Mouse (Mus musculus) neural tube, embryonic 11.5 days (tissue): ENCODE results near the gene Fuom. TPM values are rescaled to one million over a fixed set of nuclear protein-coding genes. Genes with fewer than 3 reads are reported as not detected.
A peak's percentile ranks its signal among the peaks of the same experiment; 100 is the strongest.

Source experiments
- ATAC-seq: fragments of 200-750 bp; cut with Nextera tagmentation; 2 replicates; pipeline ENCODE4 v1.8.0; 2017; ENCODE audit warnings: moderate number of reproducible peaks, mild to moderate bottlenecking, moderate TSS enrichment, moderate library complexity; ENCODE audit not compliant: insufficient read depth, low FRiP score, low TSS enrichment
- DNase-seq: peaks from one replicate; pipeline ENCODE4 v3.0.0-alpha.2; 2015; ENCODE audit warnings: low spot score
- H3K27ac ChIP-seq: fragments of 300-500 bp; sonication (generic); 2 replicates; pipeline ENCODE4 v1.5.1; 2014; ENCODE audit warnings: low read depth, mild to moderate bottlenecking, low read length
- H3K27me3 ChIP-seq: fragments of 300-500 bp; sonication (generic); 2 replicates; pipeline ENCODE4 v1.6.1; 2014; ENCODE audit warnings: mild to moderate bottlenecking, low read length, mixed read lengths; ENCODE audit not compliant: control insufficient read depth, insufficient read depth
- H3K36me3 ChIP-seq: fragments of 300-500 bp; sonication (generic); 2 replicates; pipeline ENCODE4 v1.6.1; 2014; ENCODE audit warnings: mild to moderate bottlenecking, low read length, moderate library complexity, mixed read lengths; ENCODE audit not compliant: control insufficient read depth, insufficient read depth
- H3K4me1 ChIP-seq: fragments of 300-500 bp; sonication (generic); 2 replicates; pipeline ENCODE4 v1.6.1; 2014; ENCODE audit warnings: low read length, mixed read lengths; ENCODE audit not compliant: control insufficient read depth, insufficient read depth
- H3K4me2 ChIP-seq: fragments of 300-500 bp; sonication (generic); 2 replicates; pipeline ENCODE4 v1.6.1; 2014; ENCODE audit warnings: low read depth, mild to moderate bottlenecking, moderate library complexity
- H3K4me3 ChIP-seq: fragments of 300-500 bp; sonication (generic); 2 replicates; pipeline ENCODE4 v1.5.1; 2014; ENCODE audit warnings: low read depth, low read length
- H3K9ac ChIP-seq: fragments of 300-500 bp; sonication (generic); 2 replicates; pipeline ENCODE4 v1.6.1; 2014; ENCODE audit warnings: mild to moderate bottlenecking, low read length
- H3K9me3 ChIP-seq: fragments of 300-500 bp; sonication (generic); 2 replicates; pipeline ENCODE4 v1.6.1; 2016; ENCODE audit warnings: low read length; ENCODE audit not compliant: control insufficient read depth
- WGBS: fragments of 180-500 bp; shearing (Covaris S2); extraction: QIAGEN DNeasy Blood & Tissue Kit; methylation state at CpG from one replicate; pipeline ENCODE4 v1.1.7; 2014; 5-methylcytosine and 5-hydroxymethylcytosine counted together
- polyA plus RNA-seq: library from polyadenylated mRNA; unstranded; fragments of >200 nt; fragmentation: Nextera tagmentation; extraction: Ambion mirVana; gene quantifications from 2 replicates; pipeline ENCODE4 v1.2.1, GENCODE M21; 2014

Fuom gene
- polyA plus RNA-seq, 1 experiment from 2014 or later: 12.8 TPM

DNA sequence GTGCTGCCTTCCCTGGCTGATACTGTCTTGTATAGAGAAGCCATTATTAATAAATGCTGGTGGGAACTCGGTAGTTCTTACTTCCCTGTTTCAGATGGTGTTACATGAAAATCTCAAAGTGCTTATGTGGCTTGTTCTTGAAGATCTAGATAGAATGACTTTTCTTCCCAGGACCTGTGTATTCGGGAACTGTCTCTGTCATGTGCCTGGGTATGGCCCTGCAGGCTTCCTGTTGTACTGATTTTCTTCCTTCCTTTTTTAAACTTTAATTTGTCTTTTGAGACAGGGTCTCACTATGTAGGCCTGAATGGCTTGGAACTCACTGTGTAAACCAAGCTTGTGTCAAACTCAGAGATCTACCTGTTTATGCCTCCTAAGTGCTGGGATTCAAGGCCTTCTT is 25.7 kb upstream of the Fuom start:
- Histone ChIP-seq H3K9ac (no peak overlapping the region), H3K27me3 (no peaks in the 10 kb centered on the region), H3K36me3 (no peaks in the 10 kb centered on the region), H3K4me3 (no peak overlapping the region), H3K27ac (no peak overlapping the region), H3K4me1 (no peaks in the 10 kb centered on the region), H3K9me3 (no peaks in the 10 kb centered on the region), H3K4me2 (no peak overlapping the region)
- DNase-seq (no peak), ATAC-seq (no peak)
- 91% methylated on average over 2 of the region's 2 CpGs for WGBS

- no peak for DNase-seq
- no peak overlapping the region for H3K4me3 ChIP-seq
- WGBS: 90% methylated on average over 3 of the region's 3 CpGs
- no peaks in the 10 kb centered on the region for H3K27me3 ChIP-seq
- H3K27ac ChIP-seq: no peak overlapping the region
- ATAC-seq: no peak
- H3K9me3 ChIP-seq: no peaks in the 10 kb centered on the region
- no peak overlapping the region for H3K9ac ChIP-seq
- H3K4me2 ChIP-seq: no peak overlapping the region
- no peaks in the 10 kb centered on the region for H3K36me3 ChIP-seq
- H3K4me1 ChIP-seq: no peaks in the 10 kb centered on the region
Measured at GRCm38 (mm10) chr7:140126934-140127333, 24.7 kb upstream of the Fuom start.

DNA sequence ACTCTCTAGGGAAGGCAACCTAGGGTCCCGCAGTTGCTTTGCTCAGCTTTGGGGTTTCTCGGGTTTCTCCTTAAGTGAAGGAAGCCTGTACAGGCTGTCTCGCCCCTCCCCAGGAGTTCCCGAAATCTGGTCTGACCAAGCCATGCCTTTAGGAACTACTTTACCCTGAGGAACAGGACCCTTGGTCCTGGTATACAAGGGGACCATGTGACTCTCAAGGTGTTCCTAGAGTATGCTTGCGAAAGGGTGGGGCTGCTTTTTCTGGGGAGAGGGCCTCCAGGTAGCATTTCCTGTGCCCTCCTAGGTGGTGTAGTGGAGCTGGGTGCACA is 23.7 kb upstream of the Fuom start:
- no peak overlapping the region for H3K27ac ChIP-seq
- 13% methylated on average over 5 of the region's 5 CpGs for WGBS
- DNase-seq: no peak

GRCm38 (mm10) chr7:140125278-140126021 is 23.2 kb upstream of the Fuom start:
- no peaks in the 10 kb centered on the region for H3K36me3 ChIP-seq
- ATAC-seq (peak; percentile 95), DNase-seq (peak; percentile 93)
- no peak overlapping the region for H3K27ac ChIP-seq
- H3K4me2 ChIP-seq: peak overlapping the region; percentile 76
- H3K27me3 ChIP-seq: no peaks in the 10 kb centered on the region
- peak overlapping the region; percentile 69 for H3K4me3 ChIP-seq
- H3K4me1 ChIP-seq: no peaks in the 10 kb centered on the region
- H3K9me3 ChIP-seq: no peaks in the 10 kb centered on the region
- WGBS: 1% methylated on average over 40 of the region's 40 CpGs
- H3K9ac ChIP-seq: peak overlapping the region; percentile 76

More for the DNA sequence above, 23.7 kb upstream of the Fuom start:
- Histone ChIP-seq H3K9ac (peak overlapping the region; percentile 76), H3K4me1 (no peaks in the 10 kb centered on the region), H3K4me2 (peak overlapping the region; percentile 76), H3K9me3 (no peaks in the 10 kb centered on the region), H3K36me3 (no peaks in the 10 kb centered on the region), H3K4me3 (peak overlapping the region; percentile 69), H3K27me3 (no peaks in the 10 kb centered on the region)
- peak; percentile 14; the same call in 1 of the 2 replicates for ATAC-seq

- Histone ChIP-seq H3K4me3 (no peak overlapping the region), H3K27ac (no peak overlapping the region), H3K9me3 (no peaks in the 10 kb centered on the region), H3K4me2 (no peak overlapping the region), H3K36me3 (no peaks in the 10 kb centered on the region), H3K27me3 (no peaks in the 10 kb centered on the region), H3K9ac (no peak overlapping the region), H3K4me1 (no peaks in the 10 kb centered on the region)
- ATAC-seq (no peak), DNase-seq (no peak)
- WGBS: 92% methylated on average over 1 of the region's 1 CpGs
Measured at GRCm38 (mm10) chr7:140124382-140124781, 22.1 kb upstream of the Fuom start.

DNA sequence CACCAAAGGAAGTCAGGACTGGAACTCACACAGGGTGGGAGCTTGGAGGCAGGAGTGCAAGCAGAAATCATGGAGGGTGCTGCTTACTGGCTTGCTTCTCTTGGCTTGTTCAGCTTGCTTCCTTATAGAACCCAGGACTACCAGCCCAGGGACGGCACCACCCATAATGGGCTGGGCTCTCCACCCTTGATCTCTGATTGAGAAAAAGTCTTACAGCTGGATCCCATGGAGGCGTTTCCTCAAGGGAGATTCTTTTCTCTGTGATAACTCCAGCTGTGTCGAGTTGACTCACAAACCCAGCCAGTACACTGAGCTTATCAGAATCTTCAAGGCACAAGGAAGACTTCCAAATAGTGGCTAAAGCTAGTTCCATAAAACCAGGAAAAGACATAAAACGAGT is 20.5 kb upstream of the Fuom start:
- Histone ChIP-seq H3K9ac (no peak overlapping the region), H3K36me3 (no peaks in the 10 kb centered on the region), H3K4me1 (no peaks in the 10 kb centered on the region), H3K27ac (no peak overlapping the region), H3K4me3 (no peak overlapping the region), H3K4me2 (no peak overlapping the region), H3K27me3 (no peaks in the 10 kb centered on the region), H3K9me3 (no peaks in the 10 kb centered on the region)
- DNase-seq: no peak
- WGBS: 41% methylated on average over 4 of the region's 4 CpGs
- no peak for ATAC-seq

DNA sequence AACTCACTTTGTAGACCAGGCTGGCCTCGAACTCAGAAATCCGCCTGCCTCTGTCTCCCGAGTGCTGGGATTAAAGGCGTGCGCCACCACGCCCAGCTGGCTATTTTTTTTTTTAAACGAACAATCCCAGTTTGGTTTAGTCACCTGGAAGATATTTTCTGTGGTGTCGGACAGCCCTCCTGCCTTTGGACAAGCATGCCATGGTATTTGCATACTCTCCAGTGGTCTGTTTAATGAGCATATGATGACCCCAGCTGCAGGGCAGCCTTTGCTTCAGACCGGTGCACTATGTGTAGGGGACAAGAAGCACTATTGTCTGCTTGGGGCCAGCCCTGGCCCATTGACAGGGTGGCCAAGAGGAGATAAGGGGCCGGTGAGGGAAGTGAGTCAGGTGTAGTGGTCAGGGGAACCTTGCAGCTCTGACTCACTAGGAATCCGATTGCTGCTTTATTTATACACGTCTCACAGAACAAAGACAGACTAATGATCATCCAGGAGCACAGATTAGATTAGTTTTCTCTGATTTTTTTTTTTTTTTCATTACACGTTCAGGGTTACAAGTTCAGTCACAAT is 19.2 kb upstream of the Fuom start:
- 77% methylated on average over 13 of the region's 13 CpGs for WGBS
- Histone ChIP-seq H3K4me2 (no peak overlapping the region), H3K27me3 (no peaks in the 10 kb centered on the region), H3K4me1 (no peaks in the 10 kb centered on the region), H3K4me3 (no peak overlapping the region), H3K27ac (no peak overlapping the region), H3K9me3 (no peaks in the 10 kb centered on the region), H3K36me3 (no peaks in the 10 kb centered on the region), H3K9ac (no peak overlapping the region)
- no peak for DNase-seq
- ATAC-seq: no peak

DNA sequence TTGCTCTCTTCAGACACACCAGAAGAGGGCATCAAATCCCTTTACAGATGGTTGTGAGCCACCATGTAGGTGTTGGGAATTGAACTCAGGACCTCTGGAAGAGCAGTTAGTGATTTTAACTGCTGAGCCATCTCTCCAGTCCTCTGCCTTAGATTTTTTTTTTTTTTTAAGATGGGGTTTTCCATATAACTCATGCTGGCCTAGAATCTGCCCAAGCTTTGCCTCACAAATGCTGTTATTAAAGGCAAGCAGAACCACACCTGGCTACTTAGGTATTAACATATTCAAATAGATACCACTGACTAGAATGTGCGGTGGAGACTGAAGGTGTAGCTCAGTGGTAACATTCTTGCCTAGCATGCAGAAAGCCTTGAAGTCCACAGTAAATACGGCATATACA is 18.2 kb upstream of the Fuom start:
- no peak overlapping the region for H3K4me2 ChIP-seq
- ATAC-seq (no peak), DNase-seq (no peak)

More for the DNA sequence above, 18.2 kb upstream of the Fuom start:
- Histone ChIP-seq H3K36me3 (no peaks in the 10 kb centered on the region), H3K9ac (no peak overlapping the region), H3K27me3 (no peaks in the 10 kb centered on the region), H3K9me3 (no peaks in the 10 kb centered on the region), H3K27ac (no peak overlapping the region), H3K4me1 (no peaks in the 10 kb centered on the region), H3K4me3 (no peak overlapping the region)
- WGBS: 91% methylated on average over 2 of the region's 2 CpGs
